Mouse (Mus musculus) embryonic facial prominence, embryonic 10.5 days (tissue): ENCODE data around the gene 4933414I15Rik. TPM values are rescaled to one million over a fixed set of nuclear protein-coding genes. Genes with fewer than 3 reads are reported as not detected.

ENCODE experiments used
- DNase-seq: peaks from one replicate; pipeline ENCODE4 v3.0.0-alpha.2; 2017; ENCODE audit warnings: low spot score
- H3K27ac ChIP-seq: fragments of 300-500 bp; sonication (generic); replicated peaks from 2 replicates; pipeline ENCODE4 v1.5.1; 2016; ENCODE audit warnings: mild to moderate bottlenecking
- H3K27me3 ChIP-seq: fragments of 300-500 bp; sonication (generic); replicated peaks from 2 replicates; pipeline ENCODE4 v1.6.1; 2016; ENCODE audit warnings: low read depth, mild to moderate bottlenecking; ENCODE audit not compliant: poor library complexity, severe bottlenecking
- H3K36me3 ChIP-seq: fragments of 300-500 bp; sonication (generic); replicated peaks from 2 replicates; pipeline ENCODE4 v1.6.1; 2016; ENCODE audit warnings: mild to moderate bottlenecking, moderate library complexity
- H3K4me1 ChIP-seq: fragments of 300-500 bp; sonication (generic); 2 replicates; pipeline ENCODE4 v1.6.1; 2016
- H3K4me3 ChIP-seq: fragments of 300-500 bp; sonication (generic); 2 replicates; pipeline ENCODE4 v1.5.1; 2016; ENCODE audit warnings: mild to moderate bottlenecking, moderate library complexity
- H3K9me3 ChIP-seq: fragments of 300-500 bp; sonication (generic); 2 replicates; pipeline ENCODE4 v1.6.1; 2016; ENCODE audit warnings: mild to moderate bottlenecking
- WGBS: fragments of 180-500 bp; shearing (Covaris S2); methylation state at CpG from one replicate; pipeline ENCODE4 v1.1.7; 2016; 5-methylcytosine and 5-hydroxymethylcytosine counted together
- polyA plus RNA-seq: library from polyadenylated mRNA; unstranded; fragments of >200 nt; fragmentation: Nextera tagmentation; extraction: Ambion mirVana; gene quantifications from 2 replicates; pipeline ENCODE4 v1.2.1, GENCODE M21; 2016

4933414I15Rik gene
- polyA plus RNA-seq, 1 experiment from 2014 or later, result not detected

GRCm38 (mm10) chr11:50930469-50931014 lies 13.0 kb downstream of the 4933414I15Rik start:
- H3K4me1 ChIP-seq, result peaks cover 12% of the 10 kb centered on the region
- DNase-seq, result no peak
- WGBS, result 30% methylated on average over 14 of the region's 14 CpGs
- H3K27me3 ChIP-seq, result peaks cover 25% of the 10 kb centered on the region
- no peak overlapping the region for H3K27ac ChIP-seq
- H3K36me3 ChIP-seq, result no peaks in the 10 kb centered on the region
- H3K4me3 ChIP-seq, result peak overlapping the region; percentile 70
- H3K9me3 ChIP-seq, result no peaks in the 10 kb centered on the region

DNA sequence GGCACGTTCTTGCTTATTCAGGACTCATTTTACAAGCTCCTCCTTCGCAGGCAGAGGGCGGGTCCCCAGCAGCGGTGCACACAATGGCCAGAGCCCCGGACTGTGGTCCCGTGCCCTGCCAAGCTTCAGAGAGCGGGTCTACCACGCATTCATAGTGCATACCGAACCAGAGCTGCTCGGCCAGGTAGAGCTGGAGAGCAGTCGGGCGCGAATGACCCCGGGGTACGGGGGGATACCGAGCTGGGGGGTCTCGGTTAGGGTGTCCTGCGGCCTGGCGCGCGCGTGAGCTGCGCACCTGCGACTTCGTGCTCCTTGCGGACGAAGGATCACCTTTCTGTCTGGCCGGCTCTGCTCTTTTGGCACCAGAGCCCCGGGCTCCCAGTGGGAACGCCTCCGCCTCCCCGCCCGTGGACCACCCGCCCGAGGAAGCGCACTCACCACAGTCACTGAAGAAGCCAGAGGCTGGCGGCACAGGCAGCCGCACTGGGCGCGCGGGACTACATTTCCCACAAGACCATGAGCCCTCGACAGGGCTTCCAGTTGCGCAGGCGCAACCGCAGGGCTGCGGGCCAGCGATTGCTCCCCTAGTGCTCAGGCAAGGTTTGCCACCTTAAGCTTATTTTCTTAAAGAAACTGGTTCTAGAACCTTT lies 27.8 kb downstream of the 4933414I15Rik start, which contains the start of gene Zfp2:
Gene Zfp2, minus strand, starts transcription at position 495 of the 650 bp plus-strand sequence.
- H3K27me3 ChIP-seq, result no peaks in the 10 kb centered on the region
- 0 out of 2 replicates have a peak, but pooled peaks cover 3% of the 10 kb centered on the region for H3K4me1 ChIP-seq
- peak; percentile 93 for DNase-seq
- H3K27ac ChIP-seq, result peak within 1 kb of the TSS; percentile 94
- peaks cover 45% of the 10 kb centered on the region for H3K36me3 ChIP-seq
- peaks cover 15% of the 10 kb centered on the region; the same call in 1 of the 2 replicates for H3K9me3 ChIP-seq
- under 1% methylated on average over 47 of the region's 47 CpGs for WGBS
- peak within 1 kb of the TSS; percentile 87 for H3K4me3 ChIP-seq

GRCm38 (mm10) chr11:50914461-50914860 lies 29.1 kb downstream of the 4933414I15Rik start:
- Histone ChIP-seq H3K9me3 (peaks cover 15% of the 10 kb centered on the region; the same call in 1 of the 2 replicates), H3K4me1 (0 out of 2 replicates have a peak, but pooled peaks cover 3% of the 10 kb centered on the region), H3K27ac (no peak overlapping the region), H3K27me3 (no peaks in the 10 kb centered on the region), H3K36me3 (peaks cover 58% of the 10 kb centered on the region), H3K4me3 (no peak overlapping the region)
- 90% methylated on average over 3 of the region's 3 CpGs for WGBS
- no peak for DNase-seq

DNA sequence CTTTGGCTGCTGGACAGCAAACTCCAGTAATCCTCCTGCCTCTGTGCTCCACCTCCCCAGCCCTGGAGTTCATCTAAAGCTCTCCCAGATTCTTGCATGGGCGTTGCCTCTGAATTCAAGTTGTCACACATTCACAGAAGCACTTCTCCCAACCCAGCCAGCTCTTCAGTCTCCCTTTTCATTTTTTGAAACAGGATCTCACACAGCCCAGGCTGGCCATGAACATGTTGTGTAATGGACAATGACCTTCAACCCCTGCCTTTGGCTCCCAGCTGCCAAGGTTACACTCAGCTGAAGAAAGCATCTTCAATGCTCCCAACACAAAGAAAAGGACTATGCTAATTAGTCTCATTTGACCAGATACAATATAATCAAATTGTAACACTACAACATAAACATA lies 30.3 kb downstream of the 4933414I15Rik start:
- no peaks in the 10 kb centered on the region for H3K27me3 ChIP-seq
- H3K4me3 ChIP-seq, result no peak overlapping the region
- H3K36me3 ChIP-seq, result peaks cover 70% of the 10 kb centered on the region
- 93% methylated on average over 1 of the region's 1 CpGs for WGBS
- no peak for DNase-seq
- 0 out of 2 replicates have a peak, but pooled peaks cover 3% of the 10 kb centered on the region for H3K4me1 ChIP-seq
- no peak overlapping the region for H3K27ac ChIP-seq
- H3K9me3 ChIP-seq, result peaks cover 15% of the 10 kb centered on the region; the same call in 1 of the 2 replicates

- Histone ChIP-seq H3K27me3 (no peaks in the 10 kb centered on the region), H3K4me1 (no peaks in the 10 kb centered on the region), H3K36me3 (peaks cover 100% of the 10 kb centered on the region), H3K4me3 (no peak overlapping the region), H3K9me3 (peaks cover 50% of the 10 kb centered on the region), H3K27ac (no peak overlapping the region)
- 92% methylated on average over 5 of the region's 5 CpGs for WGBS
- DNase-seq, result no peak
These were observed 35.4 kb downstream of the 4933414I15Rik start for GRCm38 (mm10) chr11:50908136-50908535.

DNA sequence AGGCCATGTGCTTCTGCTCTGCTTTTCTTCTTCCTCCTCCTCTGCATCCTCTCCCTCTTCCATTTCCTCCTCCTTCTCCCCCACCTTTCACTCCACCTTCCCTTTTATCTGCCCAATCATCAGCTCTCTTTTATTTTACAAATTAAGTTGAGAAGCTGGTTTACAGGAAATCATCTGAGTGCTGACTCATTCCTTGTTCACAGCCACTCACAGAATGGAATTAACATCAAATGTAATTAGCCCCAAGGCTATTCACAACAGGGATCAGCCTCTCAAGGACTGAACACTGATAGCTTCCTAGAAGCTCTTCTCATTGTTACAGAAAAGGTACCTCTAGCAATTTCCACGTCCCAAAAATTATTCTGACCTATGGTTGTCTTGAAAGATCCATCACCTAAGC lies 46.2 kb downstream of the 4933414I15Rik start:
- peaks cover 43% of the 10 kb centered on the region for H3K36me3 ChIP-seq
- DNase-seq, result no peak
- H3K4me1 ChIP-seq, result no peaks in the 10 kb centered on the region
- peaks cover 83% of the 10 kb centered on the region for H3K9me3 ChIP-seq
- H3K4me3 ChIP-seq, result no peak overlapping the region
- no peaks in the 10 kb centered on the region for H3K27me3 ChIP-seq
- no peak overlapping the region for H3K27ac ChIP-seq
- WGBS, result 83% methylated on average over 1 of the region's 1 CpGs

DNA sequence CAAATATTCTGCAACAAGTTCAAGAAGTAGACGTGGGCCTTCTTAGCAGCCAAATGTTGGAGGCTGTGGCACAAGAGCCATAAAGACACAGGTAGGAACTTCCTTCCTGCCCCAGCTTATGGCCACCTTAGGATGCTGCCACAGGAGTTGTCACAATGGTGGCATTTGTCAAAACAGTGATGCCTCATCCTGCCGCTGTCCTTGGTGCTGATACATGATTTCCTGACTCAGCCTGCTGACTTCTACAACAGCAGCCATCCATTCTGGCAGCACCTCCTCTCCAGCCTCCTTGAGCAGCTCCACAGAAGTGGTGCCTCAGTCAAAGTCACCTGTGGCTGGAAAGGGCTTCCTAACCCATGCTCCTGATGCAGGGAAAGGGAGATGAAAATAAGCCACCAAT lies 51.1 kb downstream of the 4933414I15Rik start:
- Histone ChIP-seq H3K27me3 (no peaks in the 10 kb centered on the region), H3K27ac (no peak overlapping the region), H3K4me1 (peaks cover 3% of the 10 kb centered on the region; the same call in 1 of the 2 replicates), H3K4me3 (no peak overlapping the region), H3K36me3 (no peaks in the 10 kb centered on the region), H3K9me3 (peaks cover 36% of the 10 kb centered on the region)
- 56% methylated on average over 2 of the region's 2 CpGs for WGBS
- no peak for DNase-seq

Other genes starting within 250 kb of the 4933414I15Rik start
- gene Zfp354c, start 116.0 kb downstream of the 4933414I15Rik start, polyA plus RNA-seq, result 33.3 and 34.1 TPM in 2 replicates
- gene Zfp879, start 102.2 kb downstream of the 4933414I15Rik start, polyA plus RNA-seq, result 0.70 and 0.96 TPM in 2 replicates
- 0.06 TPM in 1 of 2 replicates, not detected in the other for gene Grm6, start 93.1 kb downstream of the 4933414I15Rik start, polyA plus RNA-seq
- gene Zfp454, start 56.1 kb downstream of the 4933414I15Rik start, polyA plus RNA-seq, result 13.9 and 16.2 TPM in 2 replicates
- gene Zfp2, start 27.6 kb downstream of the 4933414I15Rik start, polyA plus RNA-seq, result 21.3 and 21.6 TPM in 2 replicates
- 0.75 and 0.79 TPM in 2 replicates for gene Zfp354b, start 12.1 kb downstream of the 4933414I15Rik start, polyA plus RNA-seq
- gene Prop1, start 10.0 kb upstream of the 4933414I15Rik start, polyA plus RNA-seq, result not detected in 2 replicates
- gene Olfr1378, start 22.8 kb upstream of the 4933414I15Rik start, polyA plus RNA-seq, result not detected in 2 replicates
- not detected in 2 replicates for gene Olfr1377, start 38.2 kb upstream of the 4933414I15Rik start, polyA plus RNA-seq
- not detected in 2 replicates for gene Olfr51, start 59.8 kb upstream of the 4933414I15Rik start, polyA plus RNA-seq
- gene Olfr54, start 70.5 kb upstream of the 4933414I15Rik start, polyA plus RNA-seq, result not detected in 2 replicates
- gene Olfr1375, start 104.3 kb upstream of the 4933414I15Rik start, polyA plus RNA-seq, result not detected in 2 replicates
- 7.8 and 8.6 TPM in 2 replicates for gene Zfp354a, start 115.5 kb upstream of the 4933414I15Rik start, polyA plus RNA-seq